Mouse (Mus musculus): ENCODE measurements around the gene Tmem190. TPM values are rescaled to one million over a fixed set of nuclear protein-coding genes. Genes with fewer than 3 reads are reported as not detected.
A peak's percentile ranks its signal among the peaks of the same experiment; 100 is the strongest.

Tmem190 gene
- total RNA-seq (2021) = not detected in 2 replicates
- long read RNA-seq, experiment 1 = 0 reads
- long read RNA-seq, experiment 2 = 0 reads

DNA sequence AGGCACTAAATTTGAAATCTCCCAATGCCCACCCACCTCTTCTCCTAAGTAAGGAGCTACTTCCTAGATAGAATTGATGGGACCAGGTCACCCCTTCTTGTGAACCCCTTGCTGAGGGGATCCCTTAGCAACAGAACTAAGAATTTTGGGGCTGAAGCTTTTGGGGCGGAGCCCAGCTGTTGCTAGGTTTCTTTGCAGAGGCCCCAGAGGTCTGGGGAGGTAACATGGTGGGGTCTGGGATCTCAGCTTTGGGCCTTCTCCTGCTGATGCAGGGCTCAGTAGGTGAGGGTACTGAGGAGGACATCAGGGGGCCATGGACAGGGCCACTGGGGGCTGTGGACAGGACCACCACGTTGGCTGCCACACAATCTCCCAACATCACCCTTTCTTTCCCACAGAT is at the start of gene Tmem190, which contains the start of gene Il11:
Gene Tmem190 (plus strand): TSS at position 179 of the 400 bp plus-strand sequence.
Gene Il11 (minus strand): TSS at position 101 of the 400 bp plus-strand sequence.
- no peak for DNase-seq

DNA sequence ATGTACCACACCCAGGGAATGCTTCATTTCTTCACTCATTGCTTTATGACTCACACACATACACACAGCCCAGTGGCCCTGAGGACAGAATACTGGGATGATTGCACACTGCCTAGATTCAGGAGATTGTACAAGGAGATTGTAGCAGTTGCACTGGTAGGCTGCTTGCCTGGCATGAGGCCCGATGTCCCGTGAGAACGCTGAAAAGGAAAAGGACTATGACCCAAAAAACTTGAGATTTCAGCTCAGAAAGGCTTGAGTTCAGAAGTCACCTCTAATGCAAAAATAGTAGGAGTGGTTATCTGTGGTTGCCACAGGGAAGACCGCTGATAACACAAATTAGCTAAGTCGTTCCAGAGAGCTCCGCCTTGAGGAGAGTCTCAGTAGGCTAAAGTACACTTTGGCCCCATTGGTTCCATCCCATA is 49.8 kb upstream of the Tmem190 start:
- peak; percentile 59 for DNase-seq

GRCm38 (mm10) chr7:4739041-4739543 is 43.6 kb upstream of the Tmem190 start:
- peak; percentile 29 for DNase-seq

- DNase-seq = peak; percentile 98
Measured at GRCm38 (mm10) chr7:4739544-4740275, 43.0 kb upstream of the Tmem190 start, which contains the start of gene Kmt5c. Gene Kmt5c, plus strand, starts transcription at chr7:4740115.

DNA sequence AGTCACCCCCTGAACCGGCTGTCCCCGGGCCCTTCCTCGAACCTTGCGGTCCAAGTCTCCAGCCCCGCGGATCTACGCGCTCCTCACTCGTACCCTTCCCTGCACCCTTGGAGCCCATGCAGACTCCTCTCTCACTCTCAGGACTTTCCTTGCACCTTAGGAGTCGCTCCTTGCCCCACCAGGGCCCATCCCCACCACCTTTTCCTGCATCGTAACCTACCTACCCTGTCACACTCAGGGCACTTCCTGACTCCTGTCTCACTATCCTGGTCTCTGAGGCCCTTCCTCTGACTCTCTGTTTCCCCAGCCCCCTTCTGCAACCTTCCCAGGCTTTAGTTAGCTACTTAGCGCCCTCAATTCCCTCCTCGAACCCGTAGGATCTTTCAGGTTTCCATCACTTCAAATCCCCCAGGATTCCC is 42.4 kb upstream of the Tmem190 start:
- no peak for DNase-seq

DNA sequence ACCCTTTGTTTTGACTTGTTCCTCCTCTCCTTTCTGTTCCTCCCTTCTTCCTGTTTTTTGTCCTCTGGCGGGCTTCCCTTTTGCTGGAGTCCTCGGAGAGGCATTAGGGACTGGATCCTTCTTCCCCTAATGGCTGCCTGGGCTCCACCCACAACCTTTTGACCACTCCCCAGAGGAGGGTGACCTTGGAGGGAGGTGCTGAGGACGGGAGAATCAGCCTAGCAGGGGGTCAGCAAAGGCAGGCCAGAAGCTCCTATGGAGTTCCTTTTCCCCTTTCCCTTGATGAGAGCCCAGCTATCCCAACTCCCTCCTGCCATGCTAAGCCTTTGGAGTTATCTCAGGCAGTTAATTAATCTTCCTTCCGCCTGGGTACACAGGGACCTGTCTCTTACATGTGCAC is 41.6 kb upstream of the Tmem190 start:
- DNase-seq = peak; percentile 82

DNA sequence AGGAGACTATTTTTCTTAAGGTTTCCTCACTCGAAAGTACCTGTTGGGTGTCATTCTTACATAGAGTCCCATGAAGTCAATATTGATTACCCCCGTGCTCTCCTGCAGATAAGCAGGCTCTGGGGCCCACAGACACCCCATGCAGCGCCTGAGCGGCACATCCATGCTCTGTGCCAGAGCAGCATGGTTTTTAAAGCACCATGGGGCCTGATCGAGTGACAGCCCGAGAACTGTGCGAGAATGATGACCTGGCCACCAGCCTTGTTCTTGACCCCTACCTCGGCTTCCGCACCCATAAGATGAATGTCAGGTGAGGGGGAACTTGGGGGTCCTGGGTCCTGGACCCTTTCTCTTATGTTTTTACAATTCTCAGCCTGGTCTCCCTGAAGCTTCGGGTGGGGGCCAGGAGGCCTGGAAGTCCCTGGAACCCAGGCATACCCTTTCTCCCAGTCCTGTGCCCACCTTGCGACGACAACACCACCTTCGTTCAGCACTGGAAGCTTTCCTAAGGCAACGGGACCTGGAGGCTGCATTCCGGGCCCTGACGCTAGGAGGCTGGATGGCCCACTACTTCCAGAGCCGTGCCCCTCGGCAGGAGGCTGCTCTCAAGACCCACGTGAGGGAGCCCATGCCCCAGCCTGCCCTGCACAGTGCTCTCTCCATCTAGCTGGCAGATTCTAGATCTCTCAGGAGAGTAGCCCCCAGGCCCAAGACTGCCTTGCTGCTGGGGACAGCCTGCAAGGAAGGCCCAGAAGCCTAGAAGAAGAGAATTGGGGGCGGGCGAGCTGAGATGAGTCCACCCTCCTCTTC is 40.9 kb upstream of the Tmem190 start:
- no peak for DNase-seq

- DNase-seq = no peak
Measured at GRCm38 (mm10) chr7:4742482-4742819, 40.3 kb upstream of the Tmem190 start.

GRCm38 (mm10) chr7:4743354-4743753 is 39.4 kb upstream of the Tmem190 start:
- DNase-seq = no peak

DNA sequence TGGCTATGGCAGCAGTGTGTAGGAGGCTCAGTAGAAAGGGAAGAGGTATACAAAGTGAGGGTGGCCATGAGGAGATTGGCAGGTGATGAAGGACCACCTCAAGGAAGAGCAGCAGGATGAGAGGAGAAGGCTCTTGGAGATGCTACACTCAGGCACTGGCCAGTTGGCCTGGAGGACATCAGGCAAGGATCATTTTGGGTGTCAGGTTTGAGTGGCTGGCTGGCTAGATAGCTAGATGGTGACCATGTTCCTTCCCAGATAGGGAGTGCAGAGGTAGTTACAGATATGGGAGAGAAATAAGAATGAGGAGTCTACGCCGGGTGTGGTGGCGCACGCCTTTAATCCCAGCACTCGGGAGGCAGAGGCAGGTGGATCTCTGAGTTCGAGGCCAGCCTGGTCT is 37.9 kb upstream of the Tmem190 start:
- no peak for DNase-seq

DNA sequence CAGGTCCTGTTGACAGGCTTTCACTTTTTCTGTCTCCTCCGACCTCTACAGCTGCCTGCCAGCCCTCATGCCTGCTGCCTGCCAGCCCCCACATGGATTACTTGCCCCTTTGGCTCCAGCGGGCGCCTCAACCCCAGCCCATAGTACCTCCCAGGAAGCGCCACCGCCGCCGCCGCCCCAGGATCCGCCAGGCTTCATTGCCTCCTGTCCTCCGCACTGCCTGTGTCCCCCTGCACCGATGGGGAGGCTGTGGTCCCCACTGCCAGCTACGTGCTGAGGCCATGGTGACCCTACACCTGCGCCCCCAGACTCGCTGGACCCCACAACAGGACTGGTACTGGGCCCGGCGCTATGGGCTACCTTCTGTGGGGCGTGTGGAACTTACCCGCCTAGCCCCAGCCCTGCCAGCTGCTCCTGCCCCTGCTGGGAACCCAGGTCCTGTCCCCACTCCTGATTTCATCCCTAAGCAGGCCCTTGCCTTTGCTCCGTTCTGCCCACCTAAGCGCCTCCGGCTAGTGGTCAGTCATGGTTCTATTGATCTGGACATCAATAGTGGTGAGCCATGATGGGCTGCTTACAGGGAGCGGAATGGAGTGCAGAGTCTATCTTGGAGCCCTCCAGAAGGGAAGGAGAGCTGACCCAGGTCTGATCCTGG is 36.3 kb upstream of the Tmem190 start:
- no peak for DNase-seq

DNA sequence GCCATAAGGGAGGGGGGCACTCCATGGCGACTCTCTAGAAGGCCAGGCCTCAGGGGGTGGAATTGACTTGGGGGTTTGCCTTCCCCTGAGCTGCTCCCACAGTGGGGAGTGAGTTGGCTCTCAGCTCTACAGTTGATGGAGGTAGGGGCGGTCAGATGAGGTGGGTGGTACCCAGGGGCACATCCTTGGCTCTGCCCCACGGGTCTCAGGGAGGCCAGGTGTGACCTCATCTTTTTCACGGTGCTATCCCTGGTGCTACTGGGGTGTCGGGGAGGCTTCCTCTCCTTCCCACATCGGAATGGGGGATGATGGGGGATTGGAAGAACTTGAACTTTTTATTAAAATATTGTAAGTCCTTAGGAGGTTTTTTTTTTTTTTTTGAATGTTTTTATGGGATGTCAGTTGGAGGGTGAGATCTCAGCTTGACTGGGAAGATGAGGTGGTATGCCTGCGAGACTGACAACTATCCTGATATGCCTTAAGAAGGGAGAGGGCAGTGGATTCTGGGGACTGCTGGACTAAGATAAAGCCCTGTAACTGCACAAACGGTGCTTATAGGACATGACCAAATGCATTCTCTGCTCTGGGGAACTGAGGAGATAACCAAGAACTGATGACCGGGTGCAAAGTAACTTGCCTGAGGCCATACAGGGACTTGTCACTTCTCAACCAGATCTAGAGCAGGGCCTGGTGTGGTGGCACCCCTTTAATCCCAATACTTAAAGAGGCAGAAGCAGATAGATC is 35.4 kb upstream of the Tmem190 start:
- no peak for DNase-seq

DNA sequence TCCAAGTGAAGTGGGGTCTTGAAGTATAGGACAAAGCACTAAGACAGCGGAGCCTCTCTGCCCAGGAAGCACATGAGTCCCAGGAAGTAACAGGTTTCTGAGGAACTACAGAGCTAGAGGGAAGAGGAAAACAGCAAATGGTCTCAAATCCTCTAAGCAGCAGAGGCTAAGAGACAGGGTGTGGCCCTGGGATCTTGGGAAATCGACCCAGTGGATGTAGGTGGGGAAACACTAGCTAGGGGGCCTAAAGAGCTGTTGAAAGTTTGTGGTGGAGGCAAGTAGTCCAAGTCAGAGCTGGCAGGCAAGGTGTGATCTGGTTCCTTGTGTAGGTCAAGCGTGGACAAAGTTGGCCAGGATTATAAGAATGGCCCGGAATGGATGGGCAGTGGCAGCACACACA is 34.4 kb upstream of the Tmem190 start:
- no peak for DNase-seq

DNA sequence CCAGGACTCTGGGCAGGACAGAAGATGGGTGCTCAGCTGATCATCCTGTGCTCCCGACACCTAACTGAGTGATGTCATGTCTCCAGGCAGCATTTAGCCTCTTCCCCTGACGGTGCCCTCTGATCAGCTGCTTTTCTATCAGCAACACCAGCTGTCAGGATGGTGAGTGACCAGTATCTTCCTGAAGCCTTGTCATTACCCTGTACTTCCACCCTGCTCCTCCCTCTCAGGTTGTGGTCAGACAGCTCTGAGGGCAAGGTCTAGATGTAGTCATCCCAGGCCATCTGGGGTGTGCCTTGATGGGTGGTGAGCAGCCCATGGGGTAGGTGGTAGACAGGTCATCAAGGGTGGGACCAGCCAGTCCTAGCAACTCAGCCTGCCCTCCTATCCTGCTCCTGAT is 33.6 kb upstream of the Tmem190 start:
- DNase-seq = no peak

DNA sequence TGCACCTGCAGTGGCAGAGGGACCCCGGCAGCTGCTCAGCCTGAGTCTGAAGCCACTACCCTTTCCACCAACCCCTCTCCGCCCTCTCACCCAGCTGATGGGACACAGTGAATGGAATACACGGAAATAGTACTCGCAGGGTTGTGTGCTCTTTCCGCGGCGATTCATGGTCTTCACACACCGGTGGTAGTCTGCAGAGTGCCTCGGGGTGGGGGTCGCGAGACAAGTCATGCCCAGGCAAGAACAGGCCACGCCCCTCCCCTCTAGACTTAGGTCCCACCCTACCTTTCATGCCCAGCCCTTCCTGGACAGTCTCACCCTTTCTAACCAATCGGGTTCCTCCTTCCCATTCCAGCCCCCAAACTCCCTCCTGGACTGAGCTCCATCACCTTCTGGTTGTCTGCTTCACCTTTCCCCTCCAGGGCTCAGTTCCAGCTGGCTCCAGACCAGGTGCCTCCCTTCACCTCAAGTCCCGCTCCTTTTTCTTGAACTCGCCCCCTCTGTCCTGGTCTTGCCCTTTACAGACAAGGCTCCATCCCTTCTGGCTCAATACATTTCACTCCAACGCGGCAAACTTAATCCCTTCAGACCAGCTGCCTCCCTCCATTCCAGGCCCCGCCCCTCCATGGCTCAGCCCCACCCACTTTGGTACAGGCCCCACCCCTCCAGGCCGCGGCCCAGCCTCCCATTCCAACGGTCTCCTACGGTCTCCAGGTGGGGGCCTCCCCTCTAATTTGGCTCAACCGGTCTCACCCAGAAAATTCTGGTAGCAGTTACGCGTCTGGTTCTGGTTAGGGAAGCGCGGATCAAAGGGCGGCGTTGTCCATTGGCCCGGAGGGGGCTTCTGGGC is 30.5 kb upstream of the Tmem190 start:
- peak; percentile 82 for DNase-seq

DNA sequence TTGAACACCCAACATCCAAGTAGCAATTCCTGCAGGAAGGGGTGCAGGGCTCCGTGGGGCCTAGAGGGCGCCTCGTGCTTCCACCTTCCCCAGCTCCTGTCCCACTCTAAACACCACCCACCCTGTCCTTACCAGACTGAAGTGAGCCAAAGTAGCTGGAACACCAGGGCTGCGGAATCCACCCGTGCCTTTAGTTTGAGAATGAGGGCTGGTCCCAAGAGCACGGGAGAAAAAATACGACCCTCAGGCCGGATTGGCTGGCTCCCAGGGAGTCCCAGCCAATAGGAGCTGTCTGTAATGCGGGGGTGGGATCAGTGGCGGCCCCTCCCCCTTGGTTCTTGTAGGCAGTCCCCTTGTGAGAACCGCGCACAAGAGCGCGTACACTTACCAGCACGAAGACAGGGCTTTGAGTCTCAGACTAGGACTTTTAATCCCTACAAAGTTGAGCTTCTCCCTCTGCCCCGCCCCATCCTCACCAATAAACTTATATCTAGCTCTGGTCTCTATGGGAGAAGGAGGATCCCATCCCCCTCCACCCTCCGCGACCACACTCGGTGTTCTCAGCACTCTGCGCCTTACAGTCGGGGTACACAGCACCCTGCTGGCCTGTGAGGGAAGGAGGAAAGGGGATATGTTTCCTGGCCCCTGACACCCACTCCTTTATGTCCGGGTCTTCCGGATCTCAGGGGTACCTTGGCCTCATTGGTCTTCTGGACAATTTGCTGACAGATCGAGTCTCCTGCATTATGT is 29.7 kb upstream of the Tmem190 start, which contains the start of gene Cox6b2:
Gene Cox6b2 (minus strand): TSS at position 274 of the 750 bp plus-strand sequence.
- DNase-seq = peak; percentile 91

DNA sequence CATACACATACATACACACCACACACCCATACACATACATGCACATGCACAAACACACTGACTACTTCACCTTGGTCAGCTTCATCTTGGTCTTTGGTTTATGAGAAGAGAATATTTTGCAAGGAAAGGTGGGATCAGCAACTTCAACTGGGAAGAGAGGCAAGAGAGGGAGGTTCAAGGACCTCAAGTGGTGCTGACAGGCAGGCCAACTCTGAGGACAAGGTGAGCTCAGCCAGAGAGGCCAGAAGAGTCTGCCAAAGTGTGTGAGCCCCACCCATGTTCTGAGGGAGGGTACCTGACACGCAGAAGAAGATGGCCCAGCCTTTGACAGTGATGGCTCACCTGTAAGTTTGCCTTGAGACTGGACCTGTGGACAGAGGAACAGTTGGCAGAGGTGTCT is 23.1 kb upstream of the Tmem190 start:
- no peak for DNase-seq

DNA sequence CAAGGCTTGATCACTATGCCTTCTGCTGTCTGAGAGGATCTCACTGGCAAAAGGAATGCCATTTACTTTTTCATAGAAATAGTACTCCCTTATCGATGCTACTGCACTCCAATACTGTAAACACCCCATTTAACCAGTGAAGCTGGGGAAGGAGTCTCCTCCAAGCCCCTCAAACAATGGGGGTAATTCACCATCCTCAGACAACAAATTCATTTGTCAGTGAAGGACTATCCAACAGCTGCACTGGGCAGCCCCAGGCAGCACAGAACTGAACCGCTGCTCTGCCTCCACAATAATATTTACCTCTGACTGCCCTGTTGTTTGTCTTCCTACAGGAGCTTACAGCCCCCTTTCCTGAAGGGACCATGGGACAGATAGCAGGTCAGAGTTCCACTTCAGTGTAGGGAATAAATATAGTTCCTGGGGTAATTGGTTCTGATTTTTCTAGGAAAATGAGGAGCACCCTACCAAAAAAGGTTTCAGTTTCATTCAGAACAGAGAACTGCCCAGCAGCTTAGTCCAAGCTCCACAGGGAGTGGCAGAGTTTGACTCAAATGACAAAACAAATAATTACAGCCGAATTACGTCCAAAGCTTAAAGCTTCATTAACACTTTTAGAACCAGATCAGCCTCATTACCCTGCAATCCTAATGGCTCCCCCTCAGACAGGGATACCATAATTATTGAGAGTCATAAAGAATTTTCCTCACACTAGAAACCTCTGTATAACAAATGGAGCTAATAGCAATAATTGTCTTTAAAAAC is 17.6 kb upstream of the Tmem190 start:
- DNase-seq = no peak

DNA sequence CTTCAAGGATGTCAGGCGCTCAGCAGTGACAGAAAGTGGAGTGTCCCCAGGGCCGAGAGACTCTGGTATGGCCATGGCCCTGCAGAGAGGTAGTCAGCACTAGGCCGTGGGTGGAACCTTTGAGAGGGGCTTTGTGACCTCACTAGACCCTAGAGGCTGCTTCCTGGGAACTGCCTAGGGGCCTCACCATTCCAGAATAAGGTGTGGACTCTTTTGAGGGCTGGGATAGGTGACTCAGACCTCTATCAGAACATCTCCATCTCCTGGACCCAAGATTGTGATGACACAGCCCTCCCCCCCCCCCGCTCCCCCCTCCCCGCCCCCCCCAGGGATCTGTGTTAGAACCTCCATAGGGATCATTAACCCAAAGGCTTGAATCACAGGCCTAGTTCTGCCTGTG is 11.5 kb upstream of the Tmem190 start, which contains the start of gene Fam71e2:
Gene Fam71e2 (minus strand): TSS at position 101 of the 400 bp plus-strand sequence.
- no peak for DNase-seq
